Mouse (Mus musculus) bone marrow macrophage, adult 2 months (primary cell): ENCODE data around the gene Itpr3.

Experiments used
- CTCF ChIP-seq: IDR thresholded peaks from 2 replicates; pipeline ENCODE4 v1.5.1; 2012; ENCODE audit warnings: low read depth, mild to moderate bottlenecking, low read length, moderate library complexity
- POLR2A ChIP-seq: IDR thresholded peaks from 2 replicates; pipeline ENCODE4 v1.6.1; 2012; ENCODE audit warnings: mild to moderate bottlenecking, low read depth, low read length, borderline replicate concordance

DNA sequence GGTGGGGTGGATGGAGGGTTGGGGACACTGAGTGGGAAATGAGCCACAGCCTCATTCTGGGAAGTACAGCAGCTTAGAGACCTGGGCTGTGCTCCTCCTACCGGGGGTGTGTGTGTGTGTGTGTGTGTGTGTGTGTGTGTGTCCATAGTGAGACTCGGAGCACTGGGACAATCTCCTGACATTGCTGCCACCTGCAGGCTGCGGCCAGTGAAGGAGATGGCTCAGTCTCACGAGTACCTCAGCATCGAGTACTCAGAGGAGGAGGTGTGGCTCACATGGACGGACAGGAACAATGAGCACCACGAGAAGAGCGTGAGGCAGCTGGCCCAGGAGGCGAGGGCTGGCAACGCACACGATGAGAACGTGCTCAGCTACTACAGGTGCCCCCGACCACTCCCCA is 38.6 kb downstream of the Itpr3 start:
- no peak for TF ChIP-seq POLR2A
- TF ChIP-seq CTCF: no peak
